Mouse (Mus musculus): ENCODE measurements around the gene Fgf10. TPM values are rescaled to one million over a fixed set of nuclear protein-coding genes. Genes with fewer than 3 reads are reported as not detected.
A peak's percentile ranks its signal among the peaks of the same experiment; 100 is the strongest.

Gene Fgf10
- 0.11 TPM for polyA plus RNA-seq (2012; fragmentation: generic; extraction: Trizol)

GRCm38 (mm10) chr13:118669491-118669890 lies at the start of gene Fgf10:
TSS of gene Fgf10 (plus strand) at chr13:118669791.
- H3K4me3 ChIP-seq = no peak within 1 kb of the TSS

DNA sequence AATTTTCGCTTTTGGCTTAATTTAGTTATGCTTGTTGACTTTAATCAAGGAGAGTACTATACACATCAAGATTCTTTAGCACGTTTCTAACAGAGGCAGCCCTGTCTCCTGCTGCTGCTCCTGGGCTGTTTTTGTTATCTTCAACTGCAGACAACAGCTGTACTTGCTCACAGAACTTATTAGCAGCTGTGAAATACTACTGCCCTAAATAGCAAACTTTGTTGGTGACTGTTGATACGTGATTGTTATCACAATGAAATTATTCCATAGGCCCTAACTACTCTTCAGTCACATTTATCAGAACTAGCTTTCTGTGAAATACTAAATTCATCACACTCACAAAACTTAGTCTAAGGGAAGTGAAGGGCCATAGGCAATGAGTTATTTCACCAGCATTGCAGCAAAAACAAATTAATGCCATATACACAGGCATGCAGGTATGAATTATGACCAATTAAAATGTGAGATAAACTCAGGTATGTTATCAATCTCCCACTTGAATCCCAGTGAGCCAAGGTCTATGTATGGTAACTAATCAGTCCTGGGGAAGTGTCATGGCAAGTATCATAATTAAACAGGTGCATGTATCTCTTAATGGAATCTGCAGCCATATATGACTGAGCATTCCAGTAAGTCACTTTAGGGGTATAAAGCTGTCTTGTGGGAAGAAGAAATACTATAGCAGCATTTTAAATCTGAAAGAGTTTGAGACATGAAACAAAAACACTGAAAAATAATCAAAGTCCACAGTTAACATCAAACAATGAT lies 39.7 kb upstream of the Fgf10 start:
- no peaks in the 10 kb centered on the region for H3K79me2 ChIP-seq (ENCODE audit: control insufficient read depth, insufficient read depth)
- H3ac ChIP-seq (ENCODE audit: control insufficient read depth, insufficient read length) = no peak overlapping the region
- no peaks in the 10 kb centered on the region for H3K27me3 ChIP-seq (ENCODE audit: control insufficient read depth, insufficient read depth, insufficient read length)
- no peak overlapping the region for H3K4me3 ChIP-seq
- no peak overlapping the region for H3K4me2 ChIP-seq (ENCODE audit: low read depth)
- H3K36me3 ChIP-seq (ENCODE audit: control insufficient read depth, insufficient read depth) = no peaks in the 10 kb centered on the region
- TF ChIP-seq TCF12 (IDR thresholded peaks at IDR 0.05; ENCODE audit: insufficient read depth, poor library complexity, severe bottlenecking) (no peak), MYOG (IDR thresholded peaks at IDR 0.05; ENCODE audit: control insufficient read depth in 1 of 3, insufficient read depth in 1 of 3, insufficient read length in 2 of 3, low read depth in 2 of 3) (peak in 1 of 3 experiments; percentile 10), CEBPB (IDR thresholded peaks at IDR 0.05; ENCODE audit: insufficient read depth, poor library complexity, severe bottlenecking) (no peak)

More at GRCm38 (mm10) chr13:118669491-118669890, at the start of gene Fgf10:
- no peaks in the 10 kb centered on the region for H3K79me2 ChIP-seq (ENCODE audit: control insufficient read depth, insufficient read depth)
- no peak within 1 kb of the TSS for H3K4me2 ChIP-seq (ENCODE audit: low read depth)
- no peaks in the 10 kb centered on the region for H3K27me3 ChIP-seq (ENCODE audit: control insufficient read depth, insufficient read depth, insufficient read length)
- no peak within 1 kb of the TSS for H3ac ChIP-seq (ENCODE audit: control insufficient read depth, insufficient read length)
- no peaks in the 10 kb centered on the region for H3K36me3 ChIP-seq (ENCODE audit: control insufficient read depth, insufficient read depth)
- TF ChIP-seq TCF12 (IDR thresholded peaks at IDR 0.05; ENCODE audit: insufficient read depth, poor library complexity, severe bottlenecking) = no peak
- TF ChIP-seq REST (IDR thresholded peaks at IDR 0.05; ENCODE audit: insufficient read depth, insufficient read length) = no peak
- no peak for TF ChIP-seq MYOD1 (IDR thresholded peaks at IDR 0.05; ENCODE audit: control insufficient read depth in 1 of 3, insufficient read length in 2 of 3, low read depth in 2 of 3)
- TF ChIP-seq TCF3 (IDR thresholded peaks at IDR 0.05; ENCODE audit: insufficient read length, low read depth) = no peak
- no peak for TF ChIP-seq SRF (IDR thresholded peaks at IDR 0.05; ENCODE audit: control insufficient read depth, insufficient read length, low read depth)
- TF ChIP-seq POLR2A (IDR thresholded peaks at IDR 0.05; ENCODE audit: insufficient read length, low read depth) = no peak
- TF ChIP-seq MYOG (IDR thresholded peaks at IDR 0.05; ENCODE audit: control insufficient read depth in 1 of 3, insufficient read depth in 1 of 3, insufficient read length in 2 of 3, low read depth in 2 of 3) = no peak
- TF ChIP-seq E2F4 (IDR thresholded peaks at IDR 0.05; ENCODE audit: insufficient read depth) = no peak
- TF ChIP-seq POLR2AphosphoS2 (IDR thresholded peaks at IDR 0.05; ENCODE audit: insufficient read length, low read depth) = no peak
- TF ChIP-seq CEBPB (IDR thresholded peaks at IDR 0.05; ENCODE audit: insufficient read depth, poor library complexity, severe bottlenecking) = no peak
- no peak for TF ChIP-seq USF1 (IDR thresholded peaks at IDR 0.05; ENCODE audit: low read depth)
- TF ChIP-seq MAX (IDR thresholded peaks at IDR 0.05; ENCODE audit: low read depth) = no peak

DNA sequence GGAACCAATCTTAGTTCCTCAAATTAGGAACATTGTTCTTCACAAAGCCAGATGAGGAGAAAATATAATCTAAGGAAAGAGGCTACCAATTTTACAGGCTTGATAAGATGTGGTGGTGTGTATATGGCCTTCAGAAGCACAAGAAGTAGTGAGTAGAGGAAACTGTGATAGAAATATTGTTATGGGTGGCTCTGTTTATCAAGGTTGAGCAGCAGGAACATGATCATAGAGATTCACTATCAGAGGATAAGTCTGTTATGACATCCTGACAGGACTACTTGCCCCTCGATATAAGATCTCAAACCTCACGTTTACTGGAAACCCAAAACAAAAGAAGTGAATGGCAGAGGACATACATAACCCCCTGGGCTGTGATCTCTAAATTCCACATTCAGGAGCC lies 38.1 kb upstream of the Fgf10 start:
- H3K36me3 ChIP-seq (ENCODE audit: control insufficient read depth, insufficient read depth) = no peaks in the 10 kb centered on the region
- no peaks in the 10 kb centered on the region for H3K27me3 ChIP-seq (ENCODE audit: control insufficient read depth, insufficient read depth, insufficient read length)
- no peaks in the 10 kb centered on the region for H3K79me2 ChIP-seq (ENCODE audit: control insufficient read depth, insufficient read depth)
- H3K4me3 ChIP-seq = no peak overlapping the region
- TF ChIP-seq SRF (IDR thresholded peaks at IDR 0.05; ENCODE audit: control insufficient read depth, insufficient read length, low read depth) (no peak), TCF3 (IDR thresholded peaks at IDR 0.05; ENCODE audit: insufficient read length, low read depth) (no peak)
- no peak overlapping the region for H3ac ChIP-seq (ENCODE audit: control insufficient read depth, insufficient read length)
- no peak overlapping the region for H3K4me2 ChIP-seq (ENCODE audit: low read depth)

DNA sequence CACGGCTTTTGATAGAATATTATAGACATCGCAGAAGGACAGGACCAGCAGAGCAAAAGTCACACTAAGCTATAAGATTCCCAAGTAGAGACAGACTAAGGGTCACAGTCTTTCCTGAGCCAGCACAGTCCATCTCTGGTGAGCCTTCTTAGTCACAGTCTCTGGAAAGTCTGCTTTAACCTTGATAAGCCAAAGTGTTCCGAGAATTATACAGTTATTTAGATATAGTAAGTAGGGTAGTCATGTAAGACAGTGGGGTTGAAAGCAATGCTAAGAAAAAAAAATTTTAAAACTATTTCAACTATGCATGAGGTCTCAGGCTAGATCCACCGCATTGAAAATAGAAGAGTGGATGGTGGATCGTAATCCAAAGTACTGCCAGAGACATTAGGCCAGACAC lies 33.5 kb upstream of the Fgf10 start:
- H3K36me3 ChIP-seq (ENCODE audit: control insufficient read depth, insufficient read depth) = no peaks in the 10 kb centered on the region
- H3K4me3 ChIP-seq = no peak overlapping the region
- TF ChIP-seq USF1 (IDR thresholded peaks at IDR 0.05; ENCODE audit: low read depth) (no peak), MAX (IDR thresholded peaks at IDR 0.05; ENCODE audit: low read depth) (no peak), POLR2A (IDR thresholded peaks at IDR 0.05; ENCODE audit: insufficient read length, low read depth) (no peak), MYOD1 (IDR thresholded peaks at IDR 0.05; ENCODE audit: control insufficient read depth in 1 of 3, insufficient read length in 2 of 3, low read depth in 2 of 3) (no peak), POLR2AphosphoS2 (IDR thresholded peaks at IDR 0.05; ENCODE audit: insufficient read length, low read depth) (no peak), MYOG (IDR thresholded peaks at IDR 0.05; ENCODE audit: control insufficient read depth in 1 of 3, insufficient read depth in 1 of 3, insufficient read length in 2 of 3, low read depth in 2 of 3) (no peak), TCF3 (IDR thresholded peaks at IDR 0.05; ENCODE audit: insufficient read length, low read depth) (no peak), SRF (IDR thresholded peaks at IDR 0.05; ENCODE audit: control insufficient read depth, insufficient read length, low read depth) (no peak), REST (IDR thresholded peaks at IDR 0.05; ENCODE audit: insufficient read depth, insufficient read length) (no peak), CEBPB (IDR thresholded peaks at IDR 0.05; ENCODE audit: insufficient read depth, poor library complexity, severe bottlenecking) (no peak), E2F4 (IDR thresholded peaks at IDR 0.05; ENCODE audit: insufficient read depth) (no peak), TCF12 (IDR thresholded peaks at IDR 0.05; ENCODE audit: insufficient read depth, poor library complexity, severe bottlenecking) (no peak)
- no peak overlapping the region for H3K4me2 ChIP-seq (ENCODE audit: low read depth)
- H3K79me2 ChIP-seq (ENCODE audit: control insufficient read depth, insufficient read depth) = no peaks in the 10 kb centered on the region
- H3K27me3 ChIP-seq (ENCODE audit: control insufficient read depth, insufficient read depth, insufficient read length) = no peaks in the 10 kb centered on the region
- H3ac ChIP-seq (ENCODE audit: control insufficient read depth, insufficient read length) = no peak overlapping the region

GRCm38 (mm10) chr13:118642585-118642984 lies 27.0 kb upstream of the Fgf10 start:
- Histone ChIP-seq H3K4me3 (no peak overlapping the region), H3ac (ENCODE audit: control insufficient read depth, insufficient read length) (no peak overlapping the region), H3K27me3 (ENCODE audit: control insufficient read depth, insufficient read depth, insufficient read length) (no peaks in the 10 kb centered on the region), H3K36me3 (ENCODE audit: control insufficient read depth, insufficient read depth) (no peaks in the 10 kb centered on the region), H3K79me2 (ENCODE audit: control insufficient read depth, insufficient read depth) (no peaks in the 10 kb centered on the region), H3K4me2 (ENCODE audit: low read depth) (no peak overlapping the region)
- no peak for TF ChIP-seq MYOG (IDR thresholded peaks at IDR 0.05; ENCODE audit: control insufficient read depth in 1 of 3, insufficient read depth in 1 of 3, insufficient read length in 2 of 3, low read depth in 2 of 3)
- TF ChIP-seq USF1 (IDR thresholded peaks at IDR 0.05; ENCODE audit: low read depth) = no peak
- no peak for TF ChIP-seq TCF12 (IDR thresholded peaks at IDR 0.05; ENCODE audit: insufficient read depth, poor library complexity, severe bottlenecking)
- no peak for TF ChIP-seq POLR2AphosphoS2 (IDR thresholded peaks at IDR 0.05; ENCODE audit: insufficient read length, low read depth)
- no peak for TF ChIP-seq E2F4 (IDR thresholded peaks at IDR 0.05; ENCODE audit: insufficient read depth)
- no peak for TF ChIP-seq POLR2A (IDR thresholded peaks at IDR 0.05; ENCODE audit: insufficient read length, low read depth)
- TF ChIP-seq SRF (IDR thresholded peaks at IDR 0.05; ENCODE audit: control insufficient read depth, insufficient read length, low read depth) = no peak
- TF ChIP-seq MYOD1 (IDR thresholded peaks at IDR 0.05; ENCODE audit: control insufficient read depth in 1 of 3, insufficient read length in 2 of 3, low read depth in 2 of 3) = no peak
- TF ChIP-seq MAX (IDR thresholded peaks at IDR 0.05; ENCODE audit: low read depth) = no peak
- TF ChIP-seq TCF3 (IDR thresholded peaks at IDR 0.05; ENCODE audit: insufficient read length, low read depth) = no peak
- TF ChIP-seq CEBPB (IDR thresholded peaks at IDR 0.05; ENCODE audit: insufficient read depth, poor library complexity, severe bottlenecking) = no peak
- TF ChIP-seq REST (IDR thresholded peaks at IDR 0.05; ENCODE audit: insufficient read depth, insufficient read length) = no peak
